Mouse (Mus musculus): ENCODE results near the gene Itpr3.

GRCm38 (mm10) chr17:27027460-27028283 lies 29.4 kb upstream of the Itpr3 start:
- TF ChIP-seq CTCF (IDR thresholded peaks at IDR 0.05; ENCODE audit: insufficient read depth, low read depth, low read length), result no peak
- no peak for TF ChIP-seq POLR2A (IDR thresholded peaks at IDR 0.05; ENCODE audit: insufficient read depth, low read depth, low read length)

Data from olfactory bulb, adult 2 months (tissue).